Mouse (Mus musculus) heart, embryonic 11.5 days (tissue): ENCODE results near the gene Gm49776. TPM values are rescaled to one million over a fixed set of nuclear protein-coding genes. Genes with fewer than 3 reads are reported as not detected.

ENCODE experiments used
- ATAC-seq: fragments of 200-750 bp; cut with Nextera tagmentation; replicated peaks from 2 replicates; pipeline ENCODE4 v1.8.0; 2017; ENCODE audit warnings: moderate library complexity; ENCODE audit not compliant: insufficient number of reproducible peaks, low FRiP score, low TSS enrichment
- H3K27ac ChIP-seq: fragments of 300-500 bp; sonication (generic); 2 replicates; pipeline ENCODE4 v1.5.1; 2014; ENCODE audit warnings: mild to moderate bottlenecking, low read depth, low read length
- H3K27me3 ChIP-seq: fragments of 300-500 bp; sonication (generic); 2 replicates; pipeline ENCODE4 v1.6.1; 2014; ENCODE audit warnings: mild to moderate bottlenecking, low read length, mixed read lengths; ENCODE audit not compliant: control insufficient read depth, insufficient read depth
- H3K36me3 ChIP-seq: fragments of 300-500 bp; sonication (generic); 2 replicates; pipeline ENCODE4 v1.6.1; 2014; ENCODE audit warnings: mild to moderate bottlenecking, low read length, moderate library complexity, mixed read lengths; ENCODE audit not compliant: control insufficient read depth, insufficient read depth
- H3K4me1 ChIP-seq: fragments of 300-500 bp; sonication (generic); 2 replicates; pipeline ENCODE4 v1.6.1; 2014; ENCODE audit warnings: low read length; ENCODE audit not compliant: control insufficient read depth, insufficient read depth
- H3K4me2 ChIP-seq: fragments of 300-500 bp; sonication (generic); 2 replicates; pipeline ENCODE4 v1.6.1; 2014; ENCODE audit warnings: mild to moderate bottlenecking, moderate library complexity
- H3K4me3 ChIP-seq: fragments of 300-500 bp; sonication (generic); 2 replicates; pipeline ENCODE4 v1.5.1; 2014; ENCODE audit warnings: low read depth, low read length
- H3K9ac ChIP-seq: fragments of 300-500 bp; sonication (generic); 2 replicates; pipeline ENCODE4 v1.6.1; 2014; ENCODE audit warnings: mild to moderate bottlenecking, low read depth, low read length, moderate library complexity
- H3K9me3 ChIP-seq: fragments of 300-500 bp; sonication (generic); replicated peaks from 2 replicates; pipeline ENCODE4 v1.6.1; 2016; ENCODE audit warnings: low read length; ENCODE audit not compliant: control insufficient read depth
- WGBS: fragments of 180-500 bp; shearing (Covaris S2); extraction: QIAGEN DNeasy Blood & Tissue Kit; methylation state at CpG from one replicate; pipeline ENCODE4 v1.1.7; 2014; ENCODE audit not compliant: insufficient replicate concordance; 5-methylcytosine and 5-hydroxymethylcytosine counted together
- polyA plus RNA-seq: library from polyadenylated mRNA; unstranded; fragments of >200 nt; fragmentation: Nextera tagmentation; extraction: Ambion mirVana; gene quantifications from 2 replicates; pipeline ENCODE4 v1.2.1, GENCODE M21; 2014

Gm49776 gene
- polyA plus RNA-seq, 1 experiment from 2014 or later, result not detected

GRCm38 (mm10) chr16:18252736-18253135, 5.4 kb downstream of the Gm49776 start:
- Histone ChIP-seq H3K36me3 (peaks cover 45% of the 10 kb centered on the region), H3K27me3 (no peaks in the 10 kb centered on the region), H3K4me2 (no peak overlapping the region), H3K4me3 (no peak overlapping the region), H3K4me1 (peaks cover 19% of the 10 kb centered on the region), H3K9me3 (no peaks in the 10 kb centered on the region), H3K27ac (no peak overlapping the region), H3K9ac (no peak overlapping the region)
- WGBS, result 84% methylated on average over 6 of the region's 6 CpGs
- ATAC-seq, result no peak

GRCm38 (mm10) chr16:18250828-18251790, 7.0 kb downstream of the Gm49776 start:
- WGBS, result 74% methylated on average over 10 of the region's 10 CpGs
- Histone ChIP-seq H3K4me1 (peaks cover 24% of the 10 kb centered on the region), H3K9me3 (no peaks in the 10 kb centered on the region), H3K9ac (no peak overlapping the region), H3K4me2 (no peak overlapping the region; the same call in 1 of the 2 replicates), H3K4me3 (no peak overlapping the region), H3K27ac (peak overlapping the region; percentile 3; the same call in 1 of the 2 replicates), H3K36me3 (peaks cover 33% of the 10 kb centered on the region), H3K27me3 (no peaks in the 10 kb centered on the region)
- ATAC-seq, result no peak

GRCm38 (mm10) chr16:18250231-18250630, 7.9 kb downstream of the Gm49776 start:
- Histone ChIP-seq H3K9me3 (no peaks in the 10 kb centered on the region), H3K4me2 (peak overlapping the region; percentile 91), H3K27ac (no peak overlapping the region), H3K27me3 (no peaks in the 10 kb centered on the region), H3K4me1 (peaks cover 24% of the 10 kb centered on the region), H3K4me3 (peak overlapping the region; percentile 96), H3K36me3 (peaks cover 37% of the 10 kb centered on the region), H3K9ac (peak overlapping the region; percentile 97)
- no peak for ATAC-seq
- 61% methylated on average over 4 of the region's 4 CpGs for WGBS

- no peaks in the 10 kb centered on the region for H3K9me3 ChIP-seq
- no peaks in the 10 kb centered on the region for H3K27me3 ChIP-seq
- H3K4me3 ChIP-seq, result peak overlapping the region; percentile 96
- H3K4me2 ChIP-seq, result peak overlapping the region; percentile 91
- peaks cover 24% of the 10 kb centered on the region for H3K4me1 ChIP-seq
- H3K9ac ChIP-seq, result peak overlapping the region; percentile 97
- peaks cover 42% of the 10 kb centered on the region for H3K36me3 ChIP-seq
- 3% methylated on average over 27 of the region's 27 CpGs for WGBS
- ATAC-seq, result peak; percentile 11; the same call in 1 of the 2 replicates
- H3K27ac ChIP-seq, result peak overlapping the region; percentile 92
Observed at GRCm38 (mm10) chr16:18249364-18249967, 8.7 kb downstream of the Gm49776 start.

- WGBS, result under 1% methylated on average over 100 of the region's 102 CpGs
- Histone ChIP-seq H3K27me3 (no peaks in the 10 kb centered on the region), H3K9me3 (no peaks in the 10 kb centered on the region), H3K27ac (peak within 1 kb of the TSS; percentile 93), H3K4me3 (peak within 1 kb of the TSS; percentile 96), H3K4me2 (peak within 1 kb of the TSS; percentile 91), H3K36me3 (peaks cover 42% of the 10 kb centered on the region), H3K4me1 (peaks cover 24% of the 10 kb centered on the region), H3K9ac (peak within 1 kb of the TSS; percentile 97)
- peak; percentile 95 for ATAC-seq
Observed at GRCm38 (mm10) chr16:18248433-18249363, 9.4 kb downstream of the Gm49776 start, which contains the start of the genes Trmt2a and Ranbp1. Trmt2a (plus strand) TSS chr16:18248679. Ranbp1 (minus strand) TSS chr16:18248732.

- Histone ChIP-seq H3K36me3 (peaks cover 44% of the 10 kb centered on the region), H3K27me3 (no peaks in the 10 kb centered on the region), H3K9ac (peak overlapping the region; percentile 97), H3K9me3 (no peaks in the 10 kb centered on the region), H3K4me1 (peaks cover 24% of the 10 kb centered on the region), H3K27ac (peak overlapping the region; percentile 93), H3K4me3 (peak overlapping the region; percentile 96), H3K4me2 (peak overlapping the region; percentile 91)
- WGBS, result under 1% methylated on average over 33 of the region's 33 CpGs
- no peak for ATAC-seq
Observed at GRCm38 (mm10) chr16:18247521-18248399, 10.4 kb downstream of the Gm49776 start.

GRCm38 (mm10) chr16:18241581-18241980, 16.5 kb downstream of the Gm49776 start:
- Histone ChIP-seq H3K4me3 (no peak overlapping the region), H3K4me1 (peaks cover 2% of the 10 kb centered on the region), H3K9me3 (no peaks in the 10 kb centered on the region), H3K9ac (no peak overlapping the region), H3K27me3 (no peaks in the 10 kb centered on the region), H3K4me2 (no peak overlapping the region), H3K36me3 (peaks cover 60% of the 10 kb centered on the region), H3K27ac (no peak overlapping the region)
- no peak for ATAC-seq
- WGBS, result 88% methylated on average over 10 of the region's 10 CpGs
